Mouse (Mus musculus) brain, adult 2 months (tissue): Measurements from ENCODE around the gene Siglecg.

Source experiments
- DNase-seq: peaks from one replicate; pipeline ENCODE4 v3.0.0; 2011; ENCODE audit warnings: low read depth, low spot score

Gene Siglecg

DNA sequence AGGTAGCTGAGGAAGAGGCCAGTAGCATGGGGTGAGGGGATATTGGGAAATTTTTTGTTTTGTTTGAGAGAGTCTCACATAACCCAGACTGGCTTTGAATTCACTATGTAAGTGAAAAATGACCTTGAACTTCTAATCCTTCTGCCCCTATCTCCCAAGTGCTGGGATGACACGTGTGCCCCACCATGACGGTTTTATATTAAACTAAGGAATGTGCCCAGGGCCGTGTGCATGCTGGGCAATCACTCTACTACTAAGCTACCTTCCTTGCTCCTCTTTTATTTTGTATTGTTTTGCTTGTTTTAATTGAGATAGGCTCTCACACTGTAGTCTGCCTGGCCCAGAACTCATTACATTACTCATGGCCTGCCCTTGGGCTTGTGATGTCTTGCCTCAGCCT is 33.1 kb downstream of the Siglecg start:
- DNase-seq = no peak

DNA sequence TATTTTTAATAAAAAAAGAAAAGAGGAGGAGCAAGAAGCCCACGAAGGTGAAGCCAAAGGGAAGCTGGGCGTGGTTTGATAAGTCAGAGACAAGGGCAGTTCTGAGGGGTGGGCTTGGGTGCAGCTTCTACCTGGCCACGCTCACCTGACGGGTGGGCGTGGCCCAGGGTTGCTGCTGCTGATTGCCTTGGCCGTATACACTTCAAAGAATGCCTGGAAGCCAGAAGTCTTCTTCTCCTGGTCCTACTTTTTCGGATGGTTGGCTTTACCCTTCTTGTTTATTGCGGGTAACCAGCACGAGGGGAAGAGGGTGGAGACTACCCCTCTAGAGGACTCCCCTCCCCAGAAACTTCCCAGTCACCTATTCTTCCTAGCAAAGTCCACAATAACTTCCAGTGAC is 34.7 kb downstream of the Siglecg start:
- DNase-seq = no peak

- peak; percentile 86 for DNase-seq
These were observed 35.3 kb downstream of the Siglecg start for GRCm38 (mm10) chr7:43443126-43443916.

- DNase-seq = peak; percentile 98
These were observed 35.9 kb downstream of the Siglecg start, which contains the start of the genes Etfb and Gm45233 for GRCm38 (mm10) chr7:43443917-43444293. Gene Etfb, plus strand, starts transcription at chr7:43444083. Gene Gm45233, plus strand, starts transcription at chr7:43444128.

DNA sequence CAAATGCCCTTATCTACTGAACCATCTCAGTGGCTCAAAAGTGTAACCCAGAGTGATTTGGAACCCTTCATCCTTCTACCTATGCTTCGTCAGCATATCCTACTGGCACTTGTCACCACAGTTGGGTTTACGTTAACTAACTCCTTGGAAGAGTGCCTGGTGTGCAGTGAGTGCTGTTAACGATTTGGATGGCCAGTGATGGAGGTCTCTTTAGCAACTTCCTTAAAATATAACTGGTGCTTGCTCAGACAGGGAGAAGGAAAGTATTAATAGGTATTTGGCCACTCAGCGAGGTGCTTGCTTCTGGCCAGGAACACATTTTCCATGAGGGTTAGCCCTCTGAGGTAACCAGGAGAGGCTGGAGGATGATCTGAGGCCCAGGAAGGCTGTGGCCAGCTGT is 39.8 kb downstream of the Siglecg start:
- DNase-seq = no peak

GRCm38 (mm10) chr7:43448246-43448645 is 40.2 kb downstream of the Siglecg start:
- DNase-seq = no peak

DNA sequence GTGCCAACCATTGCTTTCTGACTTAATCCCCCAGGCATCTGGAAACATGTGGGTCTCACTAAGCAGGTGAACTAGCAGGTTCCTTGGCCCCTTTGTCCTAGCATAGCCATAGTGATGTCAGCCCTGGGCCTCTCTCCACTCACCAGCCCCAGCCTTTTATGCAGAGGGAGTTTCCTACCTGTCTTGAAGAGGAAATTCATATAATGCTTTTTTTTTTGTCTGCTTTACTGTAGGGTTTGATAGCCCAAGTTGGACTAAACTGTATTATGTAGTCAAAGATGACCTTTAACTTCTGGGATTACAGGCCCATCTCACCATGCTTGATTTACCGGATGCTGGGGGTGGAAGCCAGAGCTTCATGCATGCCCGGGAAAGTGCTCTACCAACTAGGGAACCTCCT is 41.8 kb downstream of the Siglecg start:
- DNase-seq = no peak

- DNase-seq = no peak
These were observed 43.7 kb downstream of the Siglecg start for GRCm38 (mm10) chr7:43451726-43452125.

DNA sequence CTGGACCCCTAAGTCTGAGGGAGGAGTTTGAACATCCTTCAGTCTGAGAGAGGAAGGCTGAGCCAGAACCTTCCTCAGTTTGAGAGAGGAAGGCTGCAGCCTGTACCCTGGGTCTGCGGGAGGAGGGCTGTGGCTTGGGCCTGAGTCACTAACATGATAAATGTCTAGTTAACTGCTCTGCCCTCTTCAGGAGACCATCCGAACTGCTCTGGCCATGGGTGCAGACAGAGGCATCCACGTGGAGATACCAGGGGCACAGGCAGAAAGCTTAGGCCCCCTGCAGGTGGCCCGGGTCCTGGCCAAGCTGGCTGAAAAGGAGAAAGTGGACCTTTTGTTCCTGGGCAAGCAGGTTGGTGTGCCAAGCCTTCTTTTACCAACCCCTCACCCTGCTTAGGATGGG is 44.6 kb downstream of the Siglecg start:
- no peak for DNase-seq

DNA sequence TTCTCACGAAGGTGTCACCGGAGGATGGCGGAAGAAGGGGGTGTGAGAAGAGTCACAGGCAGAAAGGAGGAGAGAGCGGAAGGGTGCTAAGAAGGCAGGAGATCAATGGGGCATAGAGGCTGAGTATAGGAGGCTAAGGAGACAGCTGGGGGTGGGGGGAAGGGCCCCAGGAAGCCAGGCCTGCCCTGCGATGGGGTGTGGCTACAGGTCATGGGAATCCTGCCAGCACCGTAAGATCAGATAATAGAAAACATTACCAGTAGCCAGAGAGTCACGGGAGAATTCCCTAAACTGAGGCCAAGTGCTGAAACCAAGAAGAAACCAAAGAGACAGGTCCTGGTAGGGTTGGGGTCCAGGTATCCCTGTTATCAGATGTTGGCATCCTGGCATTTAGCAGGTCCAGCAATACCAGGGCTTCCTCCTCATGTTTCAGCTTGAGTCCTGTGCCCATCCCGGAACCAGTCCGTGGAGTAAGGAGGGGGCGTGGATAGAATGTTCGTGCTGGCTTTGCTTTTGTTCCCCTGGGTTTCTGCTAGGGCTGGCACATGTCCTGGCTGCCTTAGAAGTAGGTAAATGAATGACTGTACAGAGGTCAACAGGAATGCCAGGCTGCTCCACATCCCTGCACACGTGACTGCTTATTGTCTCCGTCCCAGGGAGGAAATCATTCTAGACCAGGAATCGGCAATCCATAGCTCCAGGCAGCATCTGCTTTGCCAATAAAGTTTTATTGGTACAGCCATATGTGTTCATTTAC is 45.8 kb downstream of the Siglecg start:
- DNase-seq = no peak

GRCm38 (mm10) chr7:43454371-43454770 is 46.4 kb downstream of the Siglecg start:
- DNase-seq = no peak

- DNase-seq = no peak
These were observed 54.8 kb downstream of the Siglecg start, which contains the start of gene Vsig10l for GRCm38 (mm10) chr7:43462851-43463250. Gene Vsig10l, plus strand, starts transcription at chr7:43463151.

DNA sequence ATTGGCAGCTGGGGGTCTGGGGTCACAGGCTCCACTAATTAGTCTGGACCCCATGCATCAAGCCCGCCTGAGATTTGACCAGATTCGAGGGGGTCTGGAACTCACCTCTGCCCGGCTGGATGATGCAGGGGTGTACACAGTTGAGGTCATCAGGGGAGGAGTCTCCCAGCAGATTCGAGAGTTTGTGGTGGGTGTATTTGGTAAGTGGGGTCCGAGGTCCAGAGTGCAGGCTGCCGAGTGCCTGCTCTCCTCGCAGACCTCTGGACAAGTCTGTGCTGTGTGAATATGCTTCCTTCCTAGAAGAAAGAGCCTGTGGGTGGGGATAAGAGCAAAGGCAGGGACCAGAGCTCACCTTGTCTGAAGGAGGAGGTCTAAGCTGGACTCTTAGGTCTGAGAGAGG is 56.0 kb downstream of the Siglecg start:
- DNase-seq = no peak

GRCm38 (mm10) chr7:43464864-43465343 is 56.9 kb downstream of the Siglecg start:
- no peak for DNase-seq

GRCm38 (mm10) chr7:43465344-43466098 is 57.5 kb downstream of the Siglecg start:
- DNase-seq = peak; percentile 91

DNA sequence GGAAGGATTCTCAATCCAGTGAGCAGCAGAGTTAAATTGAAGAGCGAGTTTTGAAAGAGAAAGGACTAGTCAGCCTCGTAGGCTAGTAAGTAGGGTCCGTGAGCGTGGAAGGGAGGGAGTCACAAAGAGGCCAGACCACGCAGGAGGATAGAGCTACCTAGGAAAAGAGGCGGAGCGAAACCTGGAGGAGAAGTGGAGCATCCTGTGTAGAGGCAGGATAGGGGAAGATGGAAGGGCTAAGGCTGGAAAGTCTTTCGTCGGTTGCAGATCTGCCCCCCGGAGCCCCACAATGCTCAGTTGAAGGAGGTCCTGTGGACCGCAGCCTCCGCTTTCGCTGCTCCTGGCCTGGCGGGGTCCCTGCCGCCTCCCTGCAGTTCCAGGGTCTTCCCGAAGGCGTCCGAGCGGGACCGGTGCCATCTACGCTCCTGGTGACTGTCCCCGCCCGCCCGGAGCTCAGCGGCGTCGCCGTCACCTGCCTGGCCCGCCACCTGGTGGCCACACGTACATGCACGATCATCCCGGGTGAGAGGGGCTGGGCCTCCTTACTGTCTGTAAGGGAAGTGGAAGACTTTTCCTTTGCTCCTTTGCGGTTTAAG is 58.2 kb downstream of the Siglecg start:
- peak; percentile 86 for DNase-seq
